Mouse (Mus musculus) liver, embryonic 15.5 days (tissue): Measurements from ENCODE around the gene Ccdc13. TPM values are rescaled to one million over a fixed set of nuclear protein-coding genes. Genes with fewer than 3 reads are reported as not detected.

Source experiments
- ATAC-seq: fragments of 200-750 bp; cut with Nextera tagmentation; 2 replicates; pipeline ENCODE4 v1.8.0; 2017; ENCODE audit warnings: moderate number of reproducible peaks, mild to moderate bottlenecking, moderate library complexity; ENCODE audit not compliant: insufficient read depth
- H3K27ac ChIP-seq: fragments of 300-500 bp; sonication (generic); replicated peaks from 2 replicates; pipeline ENCODE4 v1.5.1; 2015; ENCODE audit warnings: mild to moderate bottlenecking, inconsistent platforms
- H3K27me3 ChIP-seq: fragments of 300-500 bp; sonication (generic); 2 replicates; pipeline ENCODE4 v1.6.1; 2015; ENCODE audit warnings: mild to moderate bottlenecking, inconsistent platforms
- H3K36me3 ChIP-seq: fragments of 300-500 bp; sonication (generic); replicated peaks from 2 replicates; pipeline ENCODE4 v1.6.1; 2015; ENCODE audit warnings: moderate library complexity, mild to moderate bottlenecking, inconsistent platforms
- H3K4me1 ChIP-seq: fragments of 300-500 bp; sonication (generic); replicated peaks from 2 replicates; pipeline ENCODE4 v1.6.1; 2015; ENCODE audit warnings: inconsistent platforms
- H3K4me2 ChIP-seq: fragments of 300-500 bp; sonication (generic); 2 replicates; pipeline ENCODE4 v1.6.1; 2015; ENCODE audit warnings: moderate library complexity, mild to moderate bottlenecking, inconsistent platforms
- H3K4me3 ChIP-seq: fragments of 300-500 bp; sonication (generic); replicated peaks from 2 replicates; pipeline ENCODE4 v1.5.1; 2015; ENCODE audit warnings: mild to moderate bottlenecking, inconsistent platforms
- H3K9ac ChIP-seq: fragments of 300-500 bp; sonication (generic); 2 replicates; pipeline ENCODE4 v1.6.1; 2015; ENCODE audit warnings: moderate library complexity, mild to moderate bottlenecking, inconsistent platforms
- H3K9me3 ChIP-seq: fragments of 300-500 bp; sonication (generic); replicated peaks from 2 replicates; pipeline ENCODE4 v1.6.1; 2016; ENCODE audit warnings: inconsistent platforms
- WGBS: fragments of 180-500 bp; shearing (Covaris S2); methylation state at CpG from one replicate; pipeline ENCODE4 v1.1.7; 2015; ENCODE audit warnings: mixed read lengths; ENCODE audit not compliant: insufficient replicate concordance; 5-methylcytosine and 5-hydroxymethylcytosine counted together
- polyA plus RNA-seq: library from polyadenylated mRNA; unstranded; fragments of >200 nt; fragmentation: Nextera tagmentation; extraction: Ambion mirVana; gene quantifications from 2 replicates; pipeline ENCODE4 v1.2.1, GENCODE M21; 2015

The Ccdc13 gene
- polyA plus RNA-seq, 1 experiment from 2014 or later: not detected

DNA sequence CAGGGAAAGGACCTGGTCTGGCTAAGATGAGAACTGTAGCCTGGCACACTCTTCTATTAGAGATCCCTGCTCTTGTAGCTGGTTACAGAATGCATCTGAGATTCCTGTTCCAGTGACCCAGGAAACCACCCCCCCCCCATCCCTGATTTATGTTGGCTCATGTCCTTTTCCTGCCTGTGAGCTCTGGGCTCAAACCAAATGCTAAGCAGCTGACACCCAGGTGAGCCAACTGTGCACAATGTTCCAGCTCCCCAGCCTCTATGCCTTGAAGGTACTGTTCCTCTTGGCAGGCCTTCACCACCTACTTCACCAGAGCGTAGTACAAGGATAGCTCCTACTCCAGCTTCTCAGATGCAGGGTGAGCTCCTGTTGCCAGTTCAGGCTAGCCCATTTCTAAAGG is 16.2 kb downstream of the Ccdc13 start:
- no peak overlapping the region for H3K4me2 ChIP-seq
- no peak overlapping the region for H3K27ac ChIP-seq
- H3K9me3 ChIP-seq: no peaks in the 10 kb centered on the region
- ATAC-seq: no peak
- 54% methylated on average over 1 of the region's 1 CpGs for WGBS
- no peak overlapping the region for H3K4me3 ChIP-seq
- H3K27me3 ChIP-seq: no peaks in the 10 kb centered on the region
- no peaks in the 10 kb centered on the region for H3K4me1 ChIP-seq
- H3K9ac ChIP-seq: no peak overlapping the region
- no peaks in the 10 kb centered on the region for H3K36me3 ChIP-seq

DNA sequence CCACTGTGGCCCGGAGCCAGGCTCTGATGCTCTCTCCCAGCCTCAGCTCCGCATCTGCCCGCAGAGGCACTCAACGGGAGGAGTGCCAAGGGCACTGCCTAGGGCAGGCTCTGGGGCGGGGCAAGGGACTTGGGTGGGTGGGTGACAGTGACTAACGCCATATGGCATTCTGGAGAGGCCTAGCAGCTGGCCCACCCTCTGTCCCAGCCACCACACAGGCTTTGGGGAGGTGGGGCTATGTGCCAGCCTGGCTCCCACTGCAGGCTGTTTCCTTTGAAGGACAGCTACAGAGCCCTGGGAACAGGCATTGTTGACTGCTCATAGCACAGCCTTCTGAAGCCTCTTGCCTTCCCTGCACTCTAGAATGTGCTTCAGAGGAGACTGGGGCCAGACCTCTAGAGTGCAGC is 16.7 kb downstream of the Ccdc13 start:
- Histone ChIP-seq H3K27me3 (no peaks in the 10 kb centered on the region), H3K4me1 (no peaks in the 10 kb centered on the region), H3K9me3 (no peaks in the 10 kb centered on the region), H3K4me2 (no peak overlapping the region), H3K4me3 (no peak overlapping the region), H3K36me3 (no peaks in the 10 kb centered on the region), H3K9ac (no peak overlapping the region), H3K27ac (no peak overlapping the region)
- ATAC-seq: no peak
- 64% methylated on average over 6 of the region's 6 CpGs for WGBS

DNA sequence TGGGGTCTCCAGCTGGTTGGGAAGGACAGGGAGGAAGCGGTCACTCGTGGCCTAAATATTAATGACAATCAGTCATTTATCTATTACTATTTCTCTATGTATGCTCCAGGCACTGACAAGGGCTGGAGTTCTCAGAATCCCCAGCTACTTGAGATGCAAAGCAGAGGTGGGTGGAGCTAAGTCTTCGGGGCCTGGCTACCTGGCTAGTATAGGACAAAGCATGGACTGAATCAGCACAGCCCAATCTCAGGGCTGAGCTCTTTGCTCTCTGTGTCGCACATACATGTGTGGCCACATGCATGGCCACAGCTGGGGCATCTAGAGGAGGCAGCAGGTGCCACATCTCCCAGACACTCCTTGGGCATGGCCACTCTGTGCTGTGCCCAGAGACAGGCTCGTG is 18.5 kb downstream of the Ccdc13 start:
- Histone ChIP-seq H3K9ac (no peak overlapping the region), H3K4me3 (no peak overlapping the region), H3K4me1 (no peaks in the 10 kb centered on the region), H3K4me2 (no peak overlapping the region), H3K9me3 (no peaks in the 10 kb centered on the region), H3K36me3 (no peaks in the 10 kb centered on the region), H3K27ac (no peak overlapping the region), H3K27me3 (no peaks in the 10 kb centered on the region)
- WGBS: 55% methylated on average over 5 of the region's 5 CpGs
- ATAC-seq: no peak

DNA sequence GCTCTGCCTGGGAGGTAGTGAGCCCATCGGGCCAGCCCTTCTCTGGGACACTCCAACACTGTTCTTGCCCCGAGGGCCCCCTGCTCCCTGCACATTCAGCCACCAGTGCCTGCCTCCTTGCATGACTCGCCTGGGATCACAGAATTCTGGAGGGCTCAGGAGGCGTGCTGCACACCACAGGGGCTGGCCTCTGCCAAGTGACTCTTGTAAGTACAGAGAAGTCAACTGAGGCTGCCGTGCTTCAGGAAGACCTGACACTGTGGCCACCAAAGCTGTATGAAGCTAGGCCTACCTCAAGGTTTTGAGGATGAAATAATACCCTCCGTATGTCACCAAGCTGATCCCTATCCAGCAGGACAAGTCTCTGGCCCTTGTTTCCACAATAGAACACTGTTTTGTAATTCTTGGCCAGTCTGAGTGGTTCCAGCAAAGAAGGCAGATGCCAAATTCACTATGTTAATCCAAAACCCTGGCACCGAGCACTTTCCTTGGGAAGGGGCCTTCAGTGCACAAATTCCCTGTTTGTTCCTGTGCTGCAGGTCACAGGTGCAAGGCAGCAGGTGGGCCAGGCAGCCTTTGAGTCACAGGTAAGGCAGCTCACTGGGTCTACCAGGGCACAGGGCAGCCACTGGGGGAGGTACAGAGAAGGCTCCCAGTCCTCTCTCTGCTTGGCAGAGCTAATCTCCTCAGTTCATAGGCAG is 19.3 kb downstream of the Ccdc13 start:
- no peaks in the 10 kb centered on the region for H3K4me1 ChIP-seq
- no peaks in the 10 kb centered on the region for H3K36me3 ChIP-seq
- ATAC-seq: no peak
- H3K27ac ChIP-seq: no peak overlapping the region
- WGBS: 53% methylated on average over 7 of the region's 7 CpGs
- no peak overlapping the region for H3K4me2 ChIP-seq
- no peaks in the 10 kb centered on the region for H3K27me3 ChIP-seq
- H3K4me3 ChIP-seq: no peak overlapping the region
- H3K9me3 ChIP-seq: no peaks in the 10 kb centered on the region
- no peak overlapping the region for H3K9ac ChIP-seq

DNA sequence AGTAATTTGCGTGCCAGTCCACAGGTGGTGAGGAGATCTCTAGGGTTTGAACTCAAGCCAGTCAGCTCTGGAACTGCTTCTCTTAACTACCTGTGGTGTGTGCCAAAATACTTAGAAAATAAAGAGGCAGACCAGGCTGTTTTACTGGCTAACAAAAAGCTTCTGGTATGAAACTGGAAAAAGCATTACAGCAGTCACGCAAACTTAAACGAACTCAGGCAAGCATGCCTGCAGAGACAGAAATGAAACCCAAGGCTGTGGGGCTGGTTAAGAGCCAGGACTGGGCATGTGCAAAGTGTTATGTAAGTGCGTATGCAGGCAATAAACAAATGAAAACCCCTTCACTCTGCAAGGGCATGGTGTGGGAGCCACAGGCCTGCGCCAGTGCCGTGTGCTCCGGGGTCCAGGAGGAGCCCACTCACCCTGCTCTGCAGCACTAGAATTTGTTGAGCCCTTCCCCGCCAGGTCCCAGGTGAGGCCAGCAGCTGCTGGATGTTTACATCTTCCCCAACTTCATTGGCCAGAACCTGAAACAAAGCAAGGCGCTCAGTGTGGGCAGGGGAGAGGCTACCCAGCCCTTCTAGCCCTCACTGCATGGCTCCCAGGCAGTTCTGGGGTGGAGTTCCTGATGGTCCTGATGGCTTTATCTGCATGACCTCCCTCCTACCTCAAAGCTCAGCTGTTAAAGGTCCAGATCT is 20.0 kb downstream of the Ccdc13 start:
- no peaks in the 10 kb centered on the region for H3K4me1 ChIP-seq
- no peak overlapping the region for H3K4me3 ChIP-seq
- H3K9ac ChIP-seq: no peak overlapping the region
- no peak for ATAC-seq
- no peak overlapping the region for H3K4me2 ChIP-seq
- H3K27ac ChIP-seq: no peak overlapping the region
- H3K9me3 ChIP-seq: no peaks in the 10 kb centered on the region
- no peaks in the 10 kb centered on the region for H3K36me3 ChIP-seq
- no peaks in the 10 kb centered on the region for H3K27me3 ChIP-seq
- WGBS: 65% methylated on average over 9 of the region's 9 CpGs

DNA sequence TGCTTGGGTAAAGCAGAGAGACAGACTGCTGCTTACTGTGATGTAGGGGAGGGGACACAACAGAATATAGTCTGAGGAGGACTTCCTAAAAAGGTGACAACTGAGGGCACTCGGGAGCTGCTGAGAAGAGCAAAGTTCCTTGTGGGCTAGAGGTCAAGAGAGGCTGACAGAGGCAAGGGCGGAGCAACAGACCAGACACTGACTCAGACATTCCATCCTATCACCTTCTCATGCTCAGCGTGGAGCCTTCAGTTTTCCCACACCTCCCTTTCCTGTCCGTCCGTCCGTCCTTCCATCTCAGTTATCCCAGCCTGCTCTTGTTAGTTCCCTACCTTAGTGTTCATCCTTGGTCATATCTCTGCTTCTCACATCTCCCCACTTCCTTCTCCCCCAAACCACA is 24.1 kb downstream of the Ccdc13 start:
- H3K4me3 ChIP-seq: no peak overlapping the region
- no peak overlapping the region for H3K4me2 ChIP-seq
- H3K36me3 ChIP-seq: no peaks in the 10 kb centered on the region
- H3K9ac ChIP-seq: no peak overlapping the region
- ATAC-seq: no peak
- no peaks in the 10 kb centered on the region for H3K4me1 ChIP-seq
- H3K9me3 ChIP-seq: no peaks in the 10 kb centered on the region
- 27% methylated on average over 6 of the region's 6 CpGs for WGBS
- H3K27ac ChIP-seq: no peak overlapping the region
- H3K27me3 ChIP-seq: no peaks in the 10 kb centered on the region

DNA sequence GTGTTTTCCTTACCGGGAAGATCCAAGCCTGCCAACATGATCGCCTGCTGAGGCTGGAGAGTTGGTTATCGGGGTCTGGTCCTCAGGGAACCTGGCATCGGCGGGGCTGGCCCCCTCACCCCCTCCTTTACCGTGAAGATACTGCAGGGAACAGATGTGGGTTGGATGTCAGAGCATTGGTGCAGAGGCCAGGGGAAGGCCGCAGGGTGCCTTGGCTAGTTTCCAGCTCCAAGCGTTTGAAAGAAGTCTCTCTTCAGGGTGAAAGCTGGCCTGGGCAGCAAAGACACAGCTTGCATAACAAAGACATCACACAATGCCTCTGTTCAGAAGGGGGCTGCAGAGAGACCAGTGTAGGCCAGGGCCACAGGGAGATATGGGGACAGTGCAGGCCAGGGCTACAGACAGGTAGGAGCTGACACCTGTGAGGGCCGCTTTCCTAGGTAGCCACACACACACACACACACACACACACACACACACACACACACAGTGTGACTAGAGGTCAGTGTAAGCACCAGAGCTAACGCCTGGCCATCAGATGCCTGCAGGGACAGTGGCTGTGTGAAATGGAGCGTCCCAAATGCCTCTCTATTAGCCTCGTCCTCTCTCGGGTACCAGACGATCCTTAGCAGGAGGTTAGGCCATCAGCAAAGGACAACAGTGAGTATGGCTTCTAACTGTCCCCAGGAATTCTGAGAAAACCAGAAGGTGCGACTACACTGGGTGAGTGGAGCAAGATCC is 29.0 kb downstream of the Ccdc13 start:
- no peaks in the 10 kb centered on the region for H3K36me3 ChIP-seq
- H3K27ac ChIP-seq: no peak overlapping the region
- H3K4me1 ChIP-seq: no peaks in the 10 kb centered on the region
- H3K4me3 ChIP-seq: no peak overlapping the region
- H3K27me3 ChIP-seq: no peaks in the 10 kb centered on the region
- no peak overlapping the region for H3K4me2 ChIP-seq
- no peak for ATAC-seq
- 53% methylated on average over 15 of the region's 15 CpGs for WGBS
- H3K9me3 ChIP-seq: no peaks in the 10 kb centered on the region
- no peak overlapping the region for H3K9ac ChIP-seq

DNA sequence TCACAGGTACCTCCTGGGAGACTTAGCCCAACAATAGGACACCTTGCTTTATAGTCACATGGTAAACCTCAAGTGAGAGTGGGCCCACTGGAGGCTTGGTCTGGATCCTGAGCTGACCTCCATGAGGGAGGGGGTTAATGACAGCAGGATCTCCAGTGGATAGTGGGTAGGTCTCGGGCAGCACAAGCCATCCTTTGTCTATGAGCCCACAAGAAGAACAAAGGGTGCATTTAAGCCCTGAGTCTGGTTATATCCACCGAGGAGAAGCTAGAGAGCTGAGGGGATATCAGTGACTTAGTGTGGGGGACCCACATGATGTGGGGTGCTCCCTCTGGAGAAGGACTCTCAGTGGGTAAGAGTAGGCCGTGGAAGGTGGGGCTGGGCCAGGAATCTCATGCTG is 30.8 kb downstream of the Ccdc13 start:
- Histone ChIP-seq H3K4me1 (no peaks in the 10 kb centered on the region), H3K27me3 (no peaks in the 10 kb centered on the region), H3K27ac (no peak overlapping the region), H3K9me3 (no peaks in the 10 kb centered on the region), H3K9ac (no peak overlapping the region), H3K36me3 (no peaks in the 10 kb centered on the region), H3K4me3 (no peak overlapping the region), H3K4me2 (no peak overlapping the region)
- WGBS: 64% methylated on average over 3 of the region's 3 CpGs
- no peak for ATAC-seq

DNA sequence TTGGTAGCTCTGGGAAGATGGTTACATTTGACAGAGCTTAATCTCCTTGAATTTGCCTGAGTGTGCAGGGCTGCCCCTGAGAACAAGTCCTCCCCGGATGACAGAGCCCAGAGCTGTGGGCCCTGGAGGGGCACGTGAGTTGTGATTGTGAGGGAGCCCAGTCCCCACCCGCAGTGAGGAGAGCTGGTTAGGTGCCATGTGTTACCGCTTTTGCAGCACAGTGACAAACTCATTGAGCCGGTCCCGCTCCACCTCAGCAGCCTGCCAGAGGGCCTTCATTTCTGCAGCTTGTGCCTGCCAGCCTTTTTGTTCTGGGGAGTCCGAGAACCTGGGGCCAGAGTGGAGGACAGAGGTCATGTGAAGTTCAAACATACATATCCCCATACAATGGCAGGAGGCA is 31.3 kb downstream of the Ccdc13 start:
- WGBS: 56% methylated on average over 7 of the region's 7 CpGs
- no peaks in the 10 kb centered on the region for H3K27me3 ChIP-seq
- no peaks in the 10 kb centered on the region for H3K4me1 ChIP-seq
- no peak for ATAC-seq
- no peak overlapping the region for H3K4me3 ChIP-seq
- H3K27ac ChIP-seq: no peak overlapping the region
- H3K36me3 ChIP-seq: no peaks in the 10 kb centered on the region
- H3K4me2 ChIP-seq: no peak overlapping the region
- H3K9me3 ChIP-seq: no peaks in the 10 kb centered on the region
- no peak overlapping the region for H3K9ac ChIP-seq

DNA sequence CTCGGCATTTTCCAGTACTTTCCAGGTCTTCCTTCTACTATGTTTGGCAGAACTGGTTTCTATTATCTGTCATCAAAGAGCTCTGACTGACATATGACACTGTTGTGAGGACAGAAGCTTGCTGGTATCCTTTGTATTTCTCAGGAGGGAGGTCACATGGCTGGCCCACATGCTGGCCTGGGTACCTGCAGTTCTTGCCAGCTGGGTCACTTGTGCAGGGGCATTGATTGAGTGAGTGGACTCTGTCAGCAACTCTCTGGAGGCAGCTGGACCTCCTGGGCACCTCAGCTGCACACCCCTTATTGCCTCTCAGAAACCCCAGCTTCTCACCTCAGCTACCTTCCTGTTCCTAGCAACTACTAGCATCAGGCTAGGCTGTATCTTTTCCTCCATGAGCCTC is 31.7 kb downstream of the Ccdc13 start:
- Histone ChIP-seq H3K9ac (no peak overlapping the region), H3K4me1 (no peaks in the 10 kb centered on the region), H3K36me3 (no peaks in the 10 kb centered on the region), H3K4me2 (no peak overlapping the region), H3K4me3 (no peak overlapping the region), H3K9me3 (no peaks in the 10 kb centered on the region), H3K27me3 (no peaks in the 10 kb centered on the region), H3K27ac (no peak overlapping the region)
- WGBS: 64% methylated on average over 1 of the region's 1 CpGs
- no peak for ATAC-seq

DNA sequence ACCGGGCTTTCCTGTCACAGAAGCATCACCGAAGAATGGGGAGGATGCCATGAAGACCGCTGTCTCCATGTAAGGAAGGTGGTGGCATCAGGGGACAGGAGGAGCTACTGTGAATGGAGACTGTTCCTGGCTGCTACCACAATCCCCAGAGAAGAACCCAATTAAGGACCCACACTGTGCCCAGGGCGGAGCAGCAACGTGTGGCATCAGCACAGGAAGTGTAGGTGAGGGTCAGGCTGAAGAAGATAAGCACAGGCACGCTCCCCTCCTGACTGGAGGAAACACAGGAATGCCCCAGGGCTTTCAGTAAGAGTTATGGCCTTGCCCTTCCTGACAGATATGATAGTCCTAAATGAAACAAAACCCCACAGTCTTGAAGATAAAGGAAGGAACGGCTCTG is 36.5 kb downstream of the Ccdc13 start:
- Histone ChIP-seq H3K4me1 (peaks cover 12% of the 10 kb centered on the region; the same call in 1 of the 2 replicates), H3K36me3 (no peaks in the 10 kb centered on the region), H3K4me3 (no peak overlapping the region), H3K27me3 (no peaks in the 10 kb centered on the region), H3K9ac (no peak overlapping the region), H3K4me2 (no peak overlapping the region), H3K27ac (no peak overlapping the region), H3K9me3 (no peaks in the 10 kb centered on the region)
- 31% methylated on average over 7 of the region's 7 CpGs for WGBS
- ATAC-seq: no peak
